Mouse (Mus musculus): ENCODE measurements at regions not wholly inside any gene's neighbourhood (a gene's known extent, or its start where the extent isn't known, plus 50 kb on each side); places are given as distances from the start of the nearest gene placed in this dataset.
"Not testable (repeated sequence)": the region's sequence is repeated elsewhere in the genome, so short reads cannot be mapped to it uniquely, and the experiment has no call there.

DNA sequence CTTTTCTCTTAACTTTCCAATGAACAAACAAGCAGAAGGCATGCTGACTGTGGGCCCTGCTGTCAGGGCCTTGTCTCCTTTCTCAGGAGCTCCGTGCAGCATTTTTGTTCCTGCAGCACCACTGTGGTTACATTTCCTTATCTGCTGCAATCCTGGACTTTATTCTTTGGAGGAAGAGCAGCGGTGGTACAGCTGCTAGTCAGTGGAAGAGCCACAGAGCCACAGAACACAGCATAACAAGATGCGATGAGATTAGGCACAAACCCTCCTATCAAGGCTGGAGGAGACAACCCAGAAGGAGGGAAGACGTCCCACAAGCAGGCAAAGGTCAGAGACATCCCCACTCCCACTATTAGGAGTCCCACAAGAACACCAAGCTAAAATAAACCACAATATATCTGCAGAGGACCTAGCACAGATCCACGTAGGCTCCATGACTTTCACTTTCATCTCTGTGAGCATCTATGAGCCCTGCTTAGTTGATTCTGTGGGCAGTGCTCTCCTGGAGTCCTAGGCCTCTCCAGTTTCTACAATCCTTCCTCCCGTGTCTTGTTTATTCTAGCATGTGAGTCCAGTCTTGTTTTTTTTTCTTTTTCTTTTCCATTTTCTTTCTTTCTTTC is 133.0 kb downstream of the Zfp619 start:
- Histone ChIP-seq H3K9me3 (ENCODE audit: control insufficient read depth) (no peaks in the 10 kb centered on the region), H3K4me2 (replicated peaks; ENCODE audit: low read depth) (no peak overlapping the region), H3K27ac (ENCODE audit: low read depth, low read length) (no peak overlapping the region), H3K36me3 (ENCODE audit: control insufficient read depth, insufficient read depth) (no peaks in the 10 kb centered on the region), H3K27me3 (replicated peaks; ENCODE audit: control insufficient read depth, insufficient read depth, low read length) (no peaks in the 10 kb centered on the region), H3K9ac (ENCODE audit: low read depth, low read length) (no peak overlapping the region), H3K4me1 (replicated peaks; ENCODE audit: control insufficient read depth, insufficient read depth, low read length) (no peaks in the 10 kb centered on the region), H3K4me3 (ENCODE audit: low read depth, low read length) (no peak overlapping the region)
- WGBS = 49% methylated on average over 6 of the region's 6 CpGs
- no peak for ATAC-seq
- TF ChIP-seq CTCF (IDR thresholded peaks at IDR 0.05; ENCODE audit: low read depth) = no peak

DNA sequence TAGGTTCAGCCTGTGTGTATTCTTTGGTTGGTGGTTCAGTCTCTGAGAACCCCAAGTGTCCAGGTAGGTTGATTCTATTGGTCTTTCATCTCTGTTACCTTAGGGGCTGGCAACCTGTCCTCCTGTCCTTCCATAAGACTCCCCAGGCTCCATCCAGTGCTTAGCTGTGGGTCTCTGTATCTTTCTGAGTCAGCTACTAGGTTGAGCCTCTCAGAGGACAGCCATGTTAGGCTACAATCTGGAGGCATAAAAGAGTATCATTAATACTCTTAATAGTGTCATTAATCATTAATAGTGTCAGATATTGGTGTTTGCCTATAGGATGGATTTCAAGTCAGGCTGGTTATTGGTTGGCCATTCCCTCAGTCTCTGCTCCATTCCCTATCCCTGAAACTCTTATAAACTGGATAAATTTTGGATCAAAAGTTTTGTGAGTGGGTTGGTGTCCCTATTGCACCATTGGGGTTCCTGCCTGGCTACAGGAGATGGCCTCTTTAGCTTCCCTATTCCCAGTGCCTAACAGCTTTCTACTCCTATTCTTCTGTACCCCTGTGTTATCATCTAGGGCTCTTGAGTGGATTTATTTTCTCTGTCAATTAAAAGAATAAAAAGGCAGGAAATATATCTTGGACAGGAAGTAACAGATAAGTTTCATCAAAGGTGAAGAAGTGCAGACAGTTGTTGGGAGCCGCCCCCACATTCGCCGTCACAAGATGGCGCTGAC is 137.2 kb downstream of the Zfp619 start:
- H3K27ac ChIP-seq (ENCODE audit: low read depth, low read length) = no peak overlapping the region
- H3K4me3 ChIP-seq (ENCODE audit: low read depth, low read length) = no peak overlapping the region
- no peaks in the 10 kb centered on the region for H3K9me3 ChIP-seq (ENCODE audit: control insufficient read depth)
- peak; percentile 59; the same call in 1 of the 2 replicates for ATAC-seq
- no peak for TF ChIP-seq CTCF (IDR thresholded peaks at IDR 0.05; ENCODE audit: low read depth)
- no peak overlapping the region for H3K4me2 ChIP-seq (replicated peaks; ENCODE audit: low read depth)
- WGBS = 8% methylated on average over 4 of the region's 4 CpGs
- H3K36me3 ChIP-seq (ENCODE audit: control insufficient read depth, insufficient read depth) = no peaks in the 10 kb centered on the region
- H3K9ac ChIP-seq (ENCODE audit: low read depth, low read length) = no peak overlapping the region
- no peaks in the 10 kb centered on the region for H3K4me1 ChIP-seq (replicated peaks; ENCODE audit: control insufficient read depth, insufficient read depth, low read length)
- H3K27me3 ChIP-seq (replicated peaks; ENCODE audit: control insufficient read depth, insufficient read depth, low read length) = no peaks in the 10 kb centered on the region

GRCm38 (mm10) chr7:39655287-39655652 is 137.7 kb downstream of the Zfp619 start:
- Histone ChIP-seq H3K4me3 (ENCODE audit: low read depth, low read length) (peak overlapping the region; percentile 31), H3K4me2 (replicated peaks; ENCODE audit: low read depth) (peak overlapping the region; percentile 59), H3K9ac (ENCODE audit: low read depth, low read length) (peak overlapping the region; percentile 31; the same call in 1 of the 2 replicates)
- not testable (repeated sequence) for H3K36me3 ChIP-seq (ENCODE audit: control insufficient read depth, insufficient read depth); H3K9me3 ChIP-seq (ENCODE audit: control insufficient read depth); H3K4me1 ChIP-seq (replicated peaks; ENCODE audit: control insufficient read depth, insufficient read depth, low read length); H3K27me3 ChIP-seq (replicated peaks; ENCODE audit: control insufficient read depth, insufficient read depth, low read length); H3K27ac ChIP-seq (ENCODE audit: low read depth, low read length)
- WGBS = 12% methylated on average over 19 of the region's 23 CpGs
- ATAC-seq = 0 out of 2 replicates have a peak, but pooled peaks have one; percentile 31
- TF ChIP-seq CTCF (IDR thresholded peaks at IDR 0.05; ENCODE audit: low read depth) = 0 out of 2 replicates have a peak, but pooled peaks have one; percentile 14

DNA sequence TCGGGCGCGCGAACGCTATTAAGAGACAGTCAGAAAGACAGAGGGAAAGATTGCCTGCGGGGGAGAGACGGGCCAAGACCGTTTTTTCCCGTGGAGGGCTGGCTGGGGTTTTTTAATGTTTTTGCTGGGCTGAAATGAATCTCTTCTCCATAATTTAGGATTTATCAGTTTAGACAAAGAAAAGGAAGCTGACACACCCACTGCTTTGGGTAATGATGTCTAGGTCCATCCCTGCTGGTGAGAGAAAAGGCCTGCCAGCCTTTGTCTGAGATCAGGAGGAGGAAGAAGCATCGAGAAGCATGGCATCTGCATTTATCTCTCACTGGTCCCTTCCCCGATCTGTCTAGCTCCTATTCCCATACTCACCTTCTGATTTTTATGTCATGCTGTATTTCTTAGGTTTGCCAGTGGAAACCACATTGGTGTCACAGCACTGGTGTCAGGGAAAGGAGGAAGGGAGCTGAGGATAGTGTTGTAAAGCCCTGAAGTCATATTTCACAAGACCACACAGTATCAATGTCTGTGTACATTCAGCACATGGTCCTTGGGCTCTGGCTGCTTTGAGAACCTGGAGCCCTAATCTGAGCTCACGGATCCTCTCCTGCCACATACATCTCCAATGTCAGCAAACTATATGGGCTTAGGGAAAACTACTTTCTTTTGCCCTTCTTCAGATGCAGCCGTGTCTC is 138.3 kb downstream of the Zfp619 start:
- H3K27ac ChIP-seq (ENCODE audit: low read depth, low read length) = no peak overlapping the region
- H3K4me1 ChIP-seq (replicated peaks; ENCODE audit: control insufficient read depth, insufficient read depth, low read length) = no peaks in the 10 kb centered on the region
- 34% methylated on average over 13 of the region's 13 CpGs for WGBS
- peak overlapping the region; percentile 31; the same call in 1 of the 2 replicates for H3K9ac ChIP-seq (ENCODE audit: low read depth, low read length)
- peak overlapping the region; percentile 31 for H3K4me3 ChIP-seq (ENCODE audit: low read depth, low read length)
- no peak; the same call in 1 of the 2 replicates for ATAC-seq
- peak overlapping the region; percentile 59 for H3K4me2 ChIP-seq (replicated peaks; ENCODE audit: low read depth)
- no peaks in the 10 kb centered on the region for H3K9me3 ChIP-seq (ENCODE audit: control insufficient read depth)
- TF ChIP-seq CTCF (IDR thresholded peaks at IDR 0.05; ENCODE audit: low read depth) = no peak
- H3K27me3 ChIP-seq (replicated peaks; ENCODE audit: control insufficient read depth, insufficient read depth, low read length) = no peaks in the 10 kb centered on the region
- H3K36me3 ChIP-seq (ENCODE audit: control insufficient read depth, insufficient read depth) = no peaks in the 10 kb centered on the region

GRCm38 (mm10) chr7:39659597-39659996 is 142.0 kb downstream of the Zfp619 start:
- Histone ChIP-seq H3K9ac (ENCODE audit: low read depth, low read length) (no peak overlapping the region), H3K27ac (ENCODE audit: low read depth, low read length) (no peak overlapping the region), H3K4me2 (replicated peaks; ENCODE audit: low read depth) (no peak overlapping the region), H3K4me1 (replicated peaks; ENCODE audit: control insufficient read depth, insufficient read depth, low read length) (no peaks in the 10 kb centered on the region), H3K36me3 (ENCODE audit: control insufficient read depth, insufficient read depth) (no peaks in the 10 kb centered on the region), H3K27me3 (replicated peaks; ENCODE audit: control insufficient read depth, insufficient read depth, low read length) (no peaks in the 10 kb centered on the region), H3K9me3 (ENCODE audit: control insufficient read depth) (no peaks in the 10 kb centered on the region), H3K4me3 (ENCODE audit: low read depth, low read length) (no peak overlapping the region)
- no peak for TF ChIP-seq CTCF (IDR thresholded peaks at IDR 0.05; ENCODE audit: low read depth)
- no peak for ATAC-seq
- WGBS = 30% methylated on average over 5 of the region's 5 CpGs

DNA sequence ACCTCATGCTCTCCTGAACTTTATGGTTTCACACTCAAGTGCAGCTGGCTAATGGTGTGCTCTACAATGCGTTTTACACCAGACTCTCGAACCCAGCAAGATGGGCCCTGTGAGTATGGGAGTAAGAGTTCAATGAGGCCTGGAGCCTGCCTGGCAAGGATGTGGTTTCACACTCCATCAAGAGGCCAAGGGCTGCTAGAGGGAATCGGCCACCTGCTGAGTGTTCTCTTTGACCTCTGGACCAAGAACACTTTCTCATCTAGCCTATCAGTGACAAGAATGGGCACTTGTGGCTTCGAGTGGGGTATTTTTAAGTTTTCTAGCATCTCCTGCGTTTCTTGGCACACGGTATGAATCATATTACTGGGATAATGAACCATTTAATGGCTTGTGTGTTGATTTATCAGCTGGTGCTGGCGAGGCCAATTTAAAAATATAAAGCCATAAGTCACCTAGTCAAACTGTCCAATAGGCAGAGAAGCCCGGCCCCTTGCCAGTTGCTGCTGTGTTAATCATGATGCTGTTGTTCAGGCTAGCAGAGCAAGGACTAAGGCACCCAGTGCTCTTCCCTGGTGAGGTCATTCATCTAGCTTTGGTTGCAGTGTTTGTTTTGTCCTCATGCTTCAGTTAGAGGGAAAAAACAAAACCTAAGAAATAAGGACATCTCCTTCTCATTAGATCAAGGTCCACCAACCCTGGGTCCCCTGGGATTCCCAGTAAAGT is 157.7 kb downstream of the Zfp619 start:
- ATAC-seq = no peak

More for the DNA sequence above, 157.7 kb downstream of the Zfp619 start:
- TF ChIP-seq CTCF (IDR thresholded peaks at IDR 0.05; ENCODE audit: low read depth) = no peak
- no peaks in the 10 kb centered on the region for H3K4me1 ChIP-seq (replicated peaks; ENCODE audit: control insufficient read depth, insufficient read depth, low read length)
- H3K27me3 ChIP-seq (replicated peaks; ENCODE audit: control insufficient read depth, insufficient read depth, low read length) = no peaks in the 10 kb centered on the region
- 72% methylated on average over 8 of the region's 8 CpGs for WGBS
- no peaks in the 10 kb centered on the region for H3K36me3 ChIP-seq (ENCODE audit: control insufficient read depth, insufficient read depth)
- H3K9me3 ChIP-seq (ENCODE audit: control insufficient read depth) = no peaks in the 10 kb centered on the region
- H3K4me2 ChIP-seq (replicated peaks; ENCODE audit: low read depth) = no peak overlapping the region
- H3K27ac ChIP-seq (ENCODE audit: low read depth, low read length) = no peak overlapping the region
- H3K4me3 ChIP-seq (ENCODE audit: low read depth, low read length) = no peak overlapping the region
- H3K9ac ChIP-seq (ENCODE audit: low read depth, low read length) = no peak overlapping the region
